Mouse (Mus musculus): ENCODE measurements around the gene Uggt2. TPM values are rescaled to one million over a fixed set of nuclear protein-coding genes. Genes with fewer than 3 reads are reported as not detected.
"Not testable (repeated sequence)": the region's sequence is repeated elsewhere in the genome, so short reads cannot be mapped to it uniquely, and the experiment has no call there.

Uggt2 gene
- total RNA-seq, 2 experiments from 2014 or later, result 6.1 to 8.7 TPM

DNA sequence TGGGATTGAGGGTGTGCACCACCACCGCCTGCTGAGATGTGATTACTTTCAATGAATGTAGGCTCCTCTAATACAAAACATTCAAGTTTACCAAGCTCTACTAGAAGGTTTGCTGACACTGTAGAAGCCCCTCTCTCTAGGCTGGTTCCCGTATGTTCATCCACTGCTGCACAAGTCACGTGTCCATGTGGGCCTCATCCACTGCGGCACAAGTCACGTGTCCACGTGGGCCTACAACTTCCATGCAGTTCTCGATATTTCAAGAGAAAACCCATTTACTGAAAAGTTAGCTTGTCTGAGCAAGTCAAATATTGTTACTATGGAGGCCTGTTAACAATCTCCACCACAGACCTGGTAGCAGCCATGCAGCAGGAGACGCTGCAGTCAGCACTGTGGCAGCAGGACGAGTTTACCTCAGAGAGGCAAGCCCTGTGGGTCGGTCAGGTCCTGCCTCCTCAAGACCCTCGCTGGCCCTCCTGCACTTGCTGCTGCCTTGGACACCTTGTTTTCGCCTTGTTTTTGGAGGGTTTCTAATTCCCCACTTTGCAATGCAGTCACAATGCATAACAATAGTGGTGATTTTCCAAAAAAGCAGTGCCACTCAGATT is 62.0 kb downstream of the Uggt2 start:
- DNase-seq (ENCODE audit: low spot score), result no peak

DNA sequence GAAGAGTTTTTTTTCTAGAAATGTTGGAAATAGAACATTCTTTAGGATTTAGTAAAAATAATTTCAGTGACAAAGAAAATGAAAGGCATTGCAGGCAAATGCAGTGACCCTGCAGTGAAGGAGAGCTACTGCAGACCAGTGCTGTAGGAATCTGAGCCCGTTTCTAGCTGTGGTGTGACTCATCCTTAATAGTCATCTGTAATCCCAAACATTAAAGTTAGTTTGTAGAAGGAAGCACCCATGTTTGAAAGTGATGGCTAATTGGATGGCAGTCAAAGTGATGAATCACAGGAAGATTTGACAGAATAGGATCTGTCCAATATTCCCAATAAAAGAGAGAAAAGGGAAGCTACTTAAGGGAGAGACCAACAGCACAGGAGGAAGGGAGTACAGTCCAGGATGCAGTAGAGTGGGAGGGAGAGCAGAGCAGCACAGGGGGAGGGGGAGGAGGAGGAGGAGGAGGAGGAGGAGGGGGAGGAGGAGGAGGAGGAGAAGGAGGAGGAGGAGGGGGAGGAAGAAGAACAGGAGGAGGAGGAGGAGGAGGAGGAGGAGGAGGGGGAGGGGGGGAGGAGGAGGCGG is 71.5 kb downstream of the Uggt2 start:
- DNase-seq (ENCODE audit: low spot score), result no peak

DNA sequence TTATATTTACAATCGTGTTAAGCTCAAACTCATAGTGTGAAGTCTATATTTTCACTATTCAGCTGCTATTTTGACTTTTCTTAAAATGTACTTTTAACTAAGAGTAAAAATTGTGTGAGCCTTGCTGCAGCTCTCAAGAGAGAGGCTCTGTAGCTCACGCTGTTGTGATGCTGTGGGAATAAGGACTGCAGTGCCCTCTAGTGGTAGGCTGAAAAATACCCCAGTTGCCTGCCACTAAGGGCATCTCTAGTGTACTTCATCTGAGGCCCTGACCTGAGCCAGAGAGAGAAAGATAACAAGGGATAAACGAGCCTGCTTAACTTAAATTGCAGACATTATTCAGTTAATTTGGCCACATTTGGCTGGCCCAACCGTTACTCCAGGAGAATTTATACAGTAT is 72.1 kb downstream of the Uggt2 start:
- peak; percentile 75 for DNase-seq (ENCODE audit: low spot score)

DNA sequence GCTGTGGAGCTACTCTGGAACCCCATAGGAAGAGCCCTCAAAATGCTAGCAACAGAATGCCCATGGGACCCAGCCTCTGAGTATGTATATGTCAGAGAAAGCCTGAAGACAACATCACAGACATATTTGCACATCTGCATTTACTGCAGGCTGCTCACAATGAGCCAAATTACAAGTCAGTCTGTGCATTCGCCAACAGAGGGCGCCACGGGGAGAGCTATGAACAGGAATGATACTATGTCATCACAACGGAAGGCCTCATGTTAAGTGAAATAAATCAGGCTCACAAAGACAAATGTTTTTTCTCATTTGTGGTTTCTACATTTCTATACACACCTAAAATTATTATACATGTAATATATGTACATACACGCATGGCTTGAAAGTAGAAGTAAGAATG is 73.3 kb downstream of the Uggt2 start:
- no peak for DNase-seq (ENCODE audit: low spot score)

DNA sequence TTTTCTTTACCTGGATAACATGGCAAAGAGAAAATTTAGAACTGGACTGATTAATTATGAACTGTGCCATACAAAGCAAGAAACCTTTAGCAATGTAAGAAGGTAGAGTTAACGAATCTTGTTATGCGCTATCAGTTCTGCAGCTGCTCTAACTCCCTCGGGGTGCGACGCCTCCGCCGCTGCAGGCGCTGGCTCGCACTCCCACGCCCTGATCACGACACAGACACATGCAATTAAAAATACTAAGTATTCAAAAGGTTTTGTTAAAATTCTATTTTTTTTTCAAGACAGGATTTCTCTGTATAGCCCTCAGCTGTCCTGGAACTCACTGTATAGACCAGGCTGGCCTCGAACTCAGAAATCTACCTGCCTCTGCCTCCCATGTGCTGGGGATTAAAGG is 85.7 kb downstream of the Uggt2 start:
- DNase-seq (ENCODE audit: low spot score), result no peak

DNA sequence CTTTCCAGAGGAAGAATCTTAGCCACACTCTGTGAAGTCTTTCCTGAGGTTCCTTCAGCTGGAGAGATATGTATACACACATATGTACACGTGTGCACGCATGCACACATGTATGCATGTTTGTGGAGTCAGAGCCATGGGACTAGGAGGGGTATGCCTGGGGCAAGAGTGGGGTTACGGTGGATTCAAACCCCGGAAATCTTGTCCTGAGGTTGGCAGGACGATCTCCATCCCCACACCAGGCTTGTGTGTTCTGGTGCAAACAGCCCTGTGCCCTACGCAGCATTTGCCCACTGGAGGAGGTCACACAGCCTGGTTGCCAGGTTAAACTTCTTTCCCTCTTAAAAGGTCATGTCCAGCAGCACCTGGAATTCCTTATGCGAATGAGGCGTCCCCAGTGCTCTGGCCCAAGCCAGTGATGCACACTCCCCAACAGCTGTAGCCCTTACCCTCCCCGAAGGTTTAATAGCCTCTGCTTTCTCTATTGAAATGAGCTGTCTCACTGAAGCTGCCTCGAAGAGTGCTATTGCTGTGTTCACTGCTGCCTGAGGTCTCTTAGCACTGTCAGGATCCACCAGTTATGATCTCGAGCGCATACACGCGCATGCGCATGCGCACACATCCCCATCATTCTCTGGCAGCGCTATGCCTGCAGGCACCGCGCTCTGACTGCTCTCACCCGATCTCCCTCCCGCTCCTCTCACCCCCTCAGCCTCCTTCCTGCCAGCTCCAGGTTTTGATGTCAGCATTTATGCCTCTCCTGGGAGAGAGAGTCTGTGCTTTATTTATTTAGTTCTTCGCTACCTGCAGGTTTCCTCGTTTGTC is 86.4 kb downstream of the Uggt2 start:
- DNase-seq (ENCODE audit: low spot score), result no peak

DNA sequence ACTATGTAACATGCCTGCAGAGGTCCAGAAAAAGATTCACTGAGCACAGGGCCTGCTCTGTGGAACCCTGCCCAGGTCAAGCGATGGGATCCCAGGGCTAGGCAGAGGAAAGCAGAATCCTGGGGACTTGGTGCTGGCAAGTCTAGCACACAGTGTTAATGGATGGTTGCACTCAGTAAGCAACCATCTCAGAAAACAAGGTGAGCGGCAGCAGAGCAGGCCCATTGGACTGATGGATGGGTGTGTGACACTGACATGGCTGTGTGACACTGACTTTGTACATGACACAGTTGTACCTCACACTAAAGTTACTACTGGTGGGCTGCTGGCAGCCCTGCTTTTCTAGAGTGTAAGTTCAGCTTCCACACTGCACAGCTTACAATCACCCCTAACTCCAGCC is 89.7 kb downstream of the Uggt2 start:
- DNase-seq (ENCODE audit: low spot score), result no peak

DNA sequence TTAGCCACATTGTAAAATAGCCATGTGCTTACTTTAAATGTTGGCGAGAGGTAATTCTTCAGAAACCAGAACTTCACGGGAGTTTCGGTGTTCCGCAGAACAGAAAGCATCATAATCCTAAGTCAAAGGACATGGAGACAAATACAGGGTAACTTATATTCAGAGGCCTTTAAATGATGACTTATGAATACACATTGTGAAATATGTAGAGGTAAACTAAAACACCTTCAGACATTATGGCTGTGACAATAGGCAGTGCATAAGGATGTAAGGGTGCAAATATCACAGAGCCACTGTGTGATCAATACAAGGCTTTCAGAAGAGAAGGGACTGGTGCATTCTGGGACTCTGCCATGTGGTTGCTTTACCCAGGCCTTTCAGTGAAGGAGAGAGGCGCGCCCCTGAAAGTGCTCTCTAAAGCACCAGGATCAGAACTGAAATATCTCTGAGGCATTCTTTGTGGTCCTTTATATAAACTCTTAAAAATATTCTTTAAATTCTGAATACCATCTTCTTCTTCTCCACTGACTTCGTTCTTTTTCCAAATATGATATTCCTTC is 91.1 kb downstream of the Uggt2 start:
- no peak for DNase-seq (ENCODE audit: low spot score)

DNA sequence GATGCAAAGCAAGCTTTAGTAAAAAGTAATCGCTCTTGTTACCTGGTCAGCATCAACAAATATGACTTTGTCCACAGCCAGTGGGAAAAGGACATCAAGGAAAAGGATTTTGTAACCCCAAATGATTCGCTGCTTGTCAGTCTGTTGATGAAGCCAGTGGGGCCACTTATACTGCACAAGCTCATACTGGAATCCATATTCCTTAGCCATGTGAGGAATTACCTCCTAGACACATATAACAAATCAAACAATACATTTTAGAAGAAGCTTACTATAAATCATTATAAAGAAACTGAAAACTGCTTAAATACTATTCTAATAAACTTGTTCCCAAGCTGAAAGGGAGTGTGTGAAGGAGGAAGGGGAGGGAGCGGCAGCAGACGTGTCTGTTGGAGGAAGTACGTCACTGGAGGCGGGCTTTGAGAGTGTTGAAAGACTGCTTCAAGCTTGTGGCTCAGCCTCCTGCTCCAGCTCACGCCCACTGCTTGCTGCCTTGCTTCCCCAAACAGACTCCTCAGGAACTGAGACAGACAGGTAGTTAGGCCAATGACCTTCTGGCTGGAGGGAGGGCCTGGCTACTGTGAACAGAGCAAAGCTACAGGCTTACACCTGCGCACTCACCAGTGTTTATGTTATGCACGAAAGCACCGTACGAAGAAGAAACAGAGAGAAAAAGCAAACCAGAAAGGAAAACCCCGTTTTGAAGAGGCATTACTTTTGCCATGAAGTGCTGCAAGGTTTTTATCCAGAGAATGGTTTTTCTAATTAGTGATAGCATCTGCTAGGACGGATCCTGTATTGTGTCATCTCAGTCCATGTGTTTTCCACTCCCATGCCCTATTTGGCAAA is 91.9 kb downstream of the Uggt2 start:
- DNase-seq (ENCODE audit: low spot score), result peak; percentile 99

DNA sequence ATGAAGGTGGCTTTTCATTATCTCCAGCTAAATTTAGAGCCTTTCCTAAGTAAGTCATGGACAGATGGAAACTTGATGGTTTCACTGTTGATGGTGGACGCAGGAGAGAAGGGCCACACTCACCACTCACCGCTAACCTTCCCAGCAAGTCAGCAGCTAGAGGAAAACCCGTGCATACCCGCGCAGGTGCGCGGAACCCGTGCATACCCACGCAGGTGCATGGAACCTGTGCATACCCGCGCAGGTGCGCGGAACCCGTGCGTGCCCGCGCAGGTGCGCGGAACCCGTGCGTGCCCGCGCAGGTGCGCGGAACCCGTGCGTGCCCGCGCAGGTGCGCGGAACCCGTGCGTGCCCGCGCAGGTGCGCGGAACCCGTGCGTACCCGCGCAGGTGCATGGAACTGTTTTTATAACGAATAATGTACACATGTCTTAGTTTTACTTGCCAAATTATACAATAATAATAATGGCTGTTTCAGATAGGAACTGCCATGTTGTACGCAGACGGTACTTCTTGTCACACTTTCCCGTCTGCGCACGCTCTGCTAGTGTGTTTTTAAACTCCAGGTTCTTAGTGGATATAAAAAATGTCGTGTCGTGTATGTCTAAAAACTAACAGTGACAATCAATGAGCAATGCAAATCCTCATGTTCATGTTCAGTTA is 92.7 kb downstream of the Uggt2 start:
- DNase-seq (ENCODE audit: low spot score), result no peak

DNA sequence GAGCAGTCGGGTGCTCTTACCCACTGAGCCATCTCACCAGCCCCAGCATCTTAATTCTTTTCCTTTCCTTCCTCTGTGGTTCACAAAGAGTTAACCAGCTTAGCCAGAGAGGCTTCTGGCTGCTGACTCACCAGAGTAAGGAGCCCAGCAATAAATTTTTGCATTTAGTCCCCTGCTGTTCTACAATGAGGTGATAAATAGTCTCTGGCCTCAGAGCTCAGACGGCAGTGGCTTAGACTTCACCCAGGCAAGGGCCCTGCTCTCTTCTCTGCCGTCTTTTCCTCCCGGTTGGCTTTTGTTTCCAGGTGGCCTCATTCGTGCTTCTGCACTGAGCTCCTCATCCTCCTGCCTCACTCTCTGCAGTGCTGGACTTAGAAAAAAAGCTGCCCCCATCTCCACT is 93.4 kb downstream of the Uggt2 start:
- no peak for DNase-seq (ENCODE audit: low spot score)

DNA sequence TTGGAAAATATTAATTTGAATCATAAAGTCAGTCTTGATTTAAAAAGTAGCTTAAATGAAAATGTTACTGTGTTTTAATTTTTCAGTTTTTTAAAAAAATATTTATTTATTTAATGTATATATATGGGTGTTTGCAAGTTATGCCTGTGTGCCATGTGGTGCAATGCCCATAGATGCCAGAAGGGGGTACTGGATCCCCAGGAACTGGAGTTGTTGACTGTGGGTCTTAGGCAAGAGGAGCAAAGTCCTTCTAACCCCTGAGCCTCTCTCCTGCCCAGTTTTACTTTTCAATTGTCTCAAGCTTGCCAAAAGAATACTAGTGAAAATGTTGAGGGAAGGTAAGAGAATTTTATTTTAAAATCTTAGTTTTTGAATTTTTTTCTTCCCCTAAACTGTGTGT is 95.9 kb downstream of the Uggt2 start:
- no peak for DNase-seq (ENCODE audit: low spot score)

DNA sequence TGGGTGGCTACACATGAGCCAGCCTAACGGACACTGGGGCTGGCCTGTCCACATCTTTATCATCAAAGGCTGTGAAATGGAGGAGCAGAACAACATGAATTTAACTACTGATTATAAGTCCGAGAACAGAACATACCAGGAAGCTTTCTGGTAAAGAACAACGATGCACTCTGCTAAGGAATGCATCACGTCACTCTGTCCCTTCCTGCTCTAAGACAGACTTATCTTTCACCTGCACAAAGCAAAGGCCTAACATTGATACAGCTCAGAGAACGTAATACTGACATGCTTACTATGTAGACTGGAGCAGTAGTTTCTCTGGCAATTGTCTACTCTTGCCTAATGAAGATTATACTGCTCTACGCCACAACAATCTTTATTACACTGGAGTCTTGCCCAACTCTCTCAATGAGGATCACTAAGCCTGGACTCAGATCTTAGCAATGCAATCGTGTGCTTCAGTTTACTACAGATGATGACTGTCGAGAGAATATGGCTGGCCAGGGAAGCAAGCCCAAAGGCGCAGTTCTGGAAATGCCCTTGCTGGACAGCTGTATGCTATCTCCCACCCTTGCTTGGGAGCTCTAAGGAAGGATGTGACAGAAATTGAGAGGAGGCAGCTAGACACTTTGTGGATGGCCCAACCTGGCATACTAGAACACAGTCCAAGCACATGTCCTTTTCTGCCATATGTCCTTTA is 103.9 kb downstream of the Uggt2 start:
- DNase-seq (ENCODE audit: low spot score), result no peak

DNA sequence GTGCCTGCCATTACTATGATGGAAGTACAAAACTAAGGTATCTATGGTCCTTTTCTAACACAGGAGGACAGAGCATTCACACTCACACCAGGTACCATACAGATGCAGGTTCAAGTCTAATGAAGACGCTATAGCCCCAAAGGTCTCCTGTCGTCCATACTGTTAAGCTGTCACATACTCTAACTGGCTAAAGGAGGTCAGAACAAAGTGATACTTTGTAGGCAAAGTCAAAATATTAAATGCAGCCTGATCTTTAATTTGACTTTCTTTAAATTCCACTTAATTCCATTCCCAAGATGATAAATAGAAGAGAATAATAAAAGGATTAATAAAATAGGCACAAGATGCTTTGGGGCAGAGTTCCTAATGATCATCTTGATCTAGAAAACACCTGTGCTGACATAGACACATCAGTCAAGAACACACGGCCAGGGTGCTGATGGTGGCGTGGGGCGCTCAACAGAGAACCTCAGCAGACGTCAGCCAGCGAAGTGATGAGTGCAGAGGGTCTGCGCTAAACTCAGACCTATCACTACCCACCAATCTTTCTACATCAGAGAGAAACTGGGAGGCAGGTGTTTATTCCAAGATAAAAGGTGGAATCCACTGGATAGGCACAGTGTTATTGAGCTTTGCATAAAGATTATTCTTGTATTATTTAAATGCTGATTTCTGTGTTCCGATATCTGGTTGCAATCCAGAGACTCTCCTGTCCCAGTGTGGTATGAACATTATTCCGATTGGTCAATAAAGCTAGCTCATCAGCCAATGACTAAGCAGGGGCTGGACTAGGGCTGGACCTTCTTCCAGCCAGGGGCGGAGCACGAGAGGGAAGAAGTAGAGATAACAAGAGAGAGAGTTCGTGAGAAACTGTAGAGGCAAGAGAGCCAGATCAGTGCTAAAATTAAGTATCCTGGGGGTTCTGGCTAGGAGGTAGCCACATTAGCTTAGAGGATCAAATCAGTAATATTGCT is 111.4 kb downstream of the Uggt2 start:
- no peak for DNase-seq (ENCODE audit: low spot score)

DNA sequence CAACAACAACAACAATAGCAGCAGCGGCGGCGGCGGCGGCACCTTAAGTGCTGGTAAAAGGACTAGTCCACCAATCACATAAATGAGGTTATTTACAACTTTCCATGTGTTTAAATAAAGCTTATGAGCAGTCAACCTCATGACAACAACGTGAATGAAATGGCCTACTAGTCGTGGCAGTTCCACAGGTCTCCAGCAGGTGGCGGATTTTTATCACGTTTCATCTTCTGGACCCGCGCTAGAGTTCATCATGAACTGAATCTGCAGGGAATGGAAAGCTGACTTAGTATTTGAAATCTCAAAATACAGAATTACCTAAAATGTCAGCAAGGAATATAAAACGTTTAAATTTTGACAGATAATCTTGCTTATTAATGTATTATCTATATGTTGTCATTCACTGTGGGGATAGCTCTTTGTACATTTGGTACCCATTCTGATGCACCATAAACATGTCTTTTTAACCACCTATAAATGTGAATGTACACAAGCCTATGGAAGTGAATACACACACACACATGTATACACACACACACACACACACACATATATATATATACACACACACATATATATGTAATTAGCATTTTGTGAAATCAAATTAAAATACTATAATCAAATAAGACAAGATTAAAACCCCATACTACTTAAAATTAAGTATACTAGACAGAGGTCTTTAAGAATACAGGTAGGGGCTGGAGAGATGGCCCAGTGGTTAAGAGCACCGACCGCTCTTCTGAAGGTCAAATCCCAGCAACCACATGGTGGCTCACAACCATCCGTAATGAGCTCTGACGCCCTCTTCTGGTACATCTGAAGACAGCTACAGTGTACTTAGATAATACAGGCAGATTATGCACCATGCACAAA is 112.3 kb downstream of the Uggt2 start:
- peak; percentile 78 for DNase-seq (ENCODE audit: low spot score)

DNA sequence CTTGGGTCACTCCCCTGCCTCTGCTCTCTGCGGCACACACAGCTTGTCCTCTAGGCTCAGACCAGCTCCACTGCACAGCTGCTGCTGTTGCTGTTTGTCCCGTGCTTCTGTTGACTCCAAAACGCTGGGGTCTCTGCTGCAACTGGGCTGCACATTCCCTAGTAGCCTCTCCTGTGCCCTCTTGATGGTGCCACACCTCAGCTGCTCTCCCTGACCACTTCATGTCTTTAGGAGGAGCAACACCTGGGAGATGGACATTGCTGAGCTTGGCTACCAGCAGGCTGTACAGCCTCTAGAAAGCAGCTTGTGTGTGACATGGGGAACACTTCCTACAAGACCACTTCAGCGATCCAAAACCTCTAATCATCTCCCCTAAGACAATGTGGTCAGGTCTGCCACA is 115.1 kb downstream of the Uggt2 start:
- no peak for DNase-seq (ENCODE audit: low spot score)

DNA sequence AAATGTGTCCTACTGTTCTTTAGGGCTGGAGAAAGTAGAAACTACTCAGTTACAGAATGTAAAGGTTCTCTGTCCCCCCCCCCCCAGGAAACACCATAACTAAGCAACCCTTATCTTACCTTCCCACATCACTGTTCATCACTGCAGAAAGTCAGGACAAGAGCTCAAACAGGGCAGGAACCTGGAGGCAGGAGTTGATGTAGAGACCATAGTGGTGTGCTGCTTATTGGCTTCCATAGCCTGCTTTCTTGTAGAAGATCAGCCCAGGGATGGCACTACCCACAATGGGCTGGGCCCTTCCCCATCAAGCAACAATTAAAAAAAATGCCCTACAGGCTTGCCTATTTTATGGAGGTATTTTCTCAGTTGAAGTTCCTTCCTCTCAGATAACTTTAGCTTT is 115.8 kb downstream of the Uggt2 start:
- no peak for DNase-seq (ENCODE audit: low spot score)

DNA sequence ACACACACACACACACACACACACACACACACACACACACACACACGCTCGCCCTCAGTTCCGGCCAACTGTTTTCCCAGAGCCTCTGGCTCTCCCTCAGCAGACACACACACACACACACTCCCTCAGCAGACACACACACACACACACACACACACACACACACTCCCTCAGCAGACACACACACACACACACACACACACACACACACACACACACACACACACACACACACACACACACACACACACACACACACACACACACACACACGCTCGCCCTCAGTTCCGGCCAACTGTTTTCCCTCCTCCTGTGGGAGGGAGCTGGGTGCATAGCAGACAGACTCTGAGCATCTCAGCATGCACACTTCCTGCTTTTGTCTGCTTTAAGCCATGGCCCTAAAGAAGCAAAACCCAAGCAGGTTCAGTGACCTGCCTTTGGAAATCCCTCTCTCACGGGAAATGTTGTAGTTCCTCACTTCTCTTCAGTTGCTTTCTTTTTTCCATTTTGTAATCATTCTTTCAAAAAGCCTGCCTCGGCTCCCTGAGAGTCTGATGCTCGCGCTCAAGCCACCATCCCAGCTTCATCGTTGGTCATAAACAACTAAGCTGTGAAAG is 116.7 kb downstream of the Uggt2 start:
- DNase-seq (ENCODE audit: low spot score), result not testable (repeated sequence)

Data from gastrocnemius, adult 18-20 months (tissue).